Mouse (Mus musculus): ENCODE results near the gene Atg4c.

Atg4c gene

GRCm38 (mm10) chr4:99263663-99264062 lies 69.9 kb downstream of the Atg4c start:
- DNase-seq (ENCODE audit: low spot score) = no peak

- no peak for DNase-seq (ENCODE audit: low spot score)
Measured at GRCm38 (mm10) chr4:99266843-99267445, 73.2 kb downstream of the Atg4c start.

GRCm38 (mm10) chr4:99272860-99273259 lies 79.1 kb downstream of the Atg4c start:
- no peak for DNase-seq (ENCODE audit: low spot score)

GRCm38 (mm10) chr4:99273466-99273865 lies 79.7 kb downstream of the Atg4c start:
- DNase-seq (ENCODE audit: low spot score) = no peak

GRCm38 (mm10) chr4:99273979-99274378 lies 80.2 kb downstream of the Atg4c start:
- DNase-seq (ENCODE audit: low spot score) = no peak

- no peak for DNase-seq (ENCODE audit: low spot score)
Measured at GRCm38 (mm10) chr4:99278876-99279275, 85.1 kb downstream of the Atg4c start.

- no peak for DNase-seq (ENCODE audit: low spot score)
Measured at GRCm38 (mm10) chr4:99281711-99282110, 88.0 kb downstream of the Atg4c start.

GRCm38 (mm10) chr4:99289286-99289685 lies 95.6 kb downstream of the Atg4c start:
- no peak for DNase-seq (ENCODE audit: low spot score)

GRCm38 (mm10) chr4:99298676-99299075 lies 104.9 kb downstream of the Atg4c start:
- DNase-seq (ENCODE audit: low spot score) = no peak

- DNase-seq (ENCODE audit: low spot score) = no peak
Measured at GRCm38 (mm10) chr4:99304793-99305192, 111.1 kb downstream of the Atg4c start.

All from urinary bladder, postnatal 10 days (tissue).